Mouse (Mus musculus) kidney, adult 2 months (tissue): ENCODE results near the gene Syce1l.

Experiments
- CTCF ChIP-seq: fragments of 200-500 bp; conservative IDR thresholded peaks from 2 replicates; pipeline ENCODE4 v1.5.1; 2011; ENCODE audit warnings: low read depth, mild to moderate bottlenecking, control low read depth, low read length, moderate library complexity, mixed read lengths; ENCODE audit not compliant: insufficient read depth, insufficient read length
- POLR2A ChIP-seq: fragments of 200-500 bp; IDR thresholded peaks from one replicate; pipeline ENCODE4 v1.6.1; 2011; ENCODE audit warnings: low read depth, low read length, control low read depth

GRCm38 (mm10) chr8:113675281-113675680 is 32.3 kb downstream of the Syce1l start:
- TF ChIP-seq CTCF (no peak), POLR2A (no peak)
